11 mouse cellular contexts compared by ENCODE assay signal in genomic region chr11:32542181-32542580, GRCm38 (mm10). TPM values are rescaled to one million over a fixed set of nuclear protein-coding genes. Genes with fewer than 3 reads are reported as not detected.
DNase-seq lines count a peak whose midpoint lies in the region; ATAC-seq and TF ChIP-seq lines count a peak whose summit lies in the region.
"Had no signal": no experiment of that assay in that cellular context is flagged by ENCODE, and none has a peak within 500 bp of the region (broad histone marks: within the 10 kb centered on the region; RNA-seq: fewer than 3 reads in every experiment).

No protein-coding gene starts in this region.

- H3K4me3 ChIP-seq in heart, embryonic 10.5 days = no peak overlapping the region
- H3K4me3 ChIP-seq in bone marrow macrophage, adult 2 months (ENCODE audit: insufficient read depth, low read length) = no peak overlapping the region
- peak overlapping the region; percentile 52 for H3K4me3 ChIP-seq in liver, embryonic 12.5 days
- H3K4me3 ChIP-seq: hindbrain, embryonic 15.5 days had no signal

- H3K27me3 ChIP-seq in heart, embryonic 10.5 days (ENCODE audit: insufficient read depth, poor library complexity, severe bottlenecking) = no peaks in the 10 kb centered on the region
- no peaks in the 10 kb centered on the region for H3K27me3 ChIP-seq in liver, embryonic 12.5 days (replicated peaks)
- H3K27me3 ChIP-seq: hindbrain, embryonic 15.5 days had no signal

- DNase-seq in heart, embryonic 10.5 days (ENCODE audit: low spot score) = no peak
- DNase-seq in heart, postnatal 10 days = no peak
- DNase-seq in 416B (ENCODE audit: low read depth) = peak; percentile 60
- no peak for DNase-seq in left cerebral cortex, adult 8-10 months (ENCODE audit: low spot score in 2 of 2)
- DNase-seq in layer of hippocampus, adult 9-11 months = no peak
- no peak for DNase-seq in frontal cortex, postnatal 14 days (ENCODE audit: low spot score in 2 of 2)
- DNase-seq: cerebellum, postnatal 14 days; retina, postnatal 1 day had no signal

- no peaks in the 10 kb centered on the region for H3K36me3 ChIP-seq in heart, embryonic 10.5 days
- peaks cover 16% of the 10 kb centered on the region for H3K36me3 ChIP-seq in liver, embryonic 12.5 days
- H3K36me3 ChIP-seq: hindbrain, embryonic 15.5 days had no signal

- TF ChIP-seq POLR2A in bone marrow macrophage, adult 2 months (IDR thresholded peaks at IDR 0.05; ENCODE audit: borderline replicate concordance, low read depth, low read length) = no peak

- WGBS in heart, embryonic 10.5 days = 93% methylated on average over 4 of the region's 4 CpGs
- WGBS in liver, embryonic 12.5 days (ENCODE audit: insufficient replicate concordance) = 36% methylated on average over 4 of the region's 4 CpGs

- H3K4me2 ChIP-seq in liver, embryonic 12.5 days = peak overlapping the region; percentile 87
- H3K4me2 ChIP-seq: hindbrain, embryonic 15.5 days had no signal

- no peak for TF ChIP-seq CTCF in bone marrow macrophage, adult 2 months (IDR thresholded peaks at IDR 0.05; ENCODE audit: low read depth, low read length)

- ATAC-seq in liver, embryonic 12.5 days = no peak

- no peaks in the 10 kb centered on the region for H3K9me3 ChIP-seq in heart, embryonic 10.5 days
- no peaks in the 10 kb centered on the region for H3K9me3 ChIP-seq in liver, embryonic 12.5 days (replicated peaks)
- H3K9me3 ChIP-seq: hindbrain, embryonic 15.5 days had no signal

- peak overlapping the region; percentile 77 for H3K9ac ChIP-seq in liver, embryonic 12.5 days
- H3K9ac ChIP-seq: hindbrain, embryonic 15.5 days had no signal

- intact Hi-C loops in heart, postnatal 10 days (cut with DNase I) = no loop called here

- H3K4me1 ChIP-seq in heart, embryonic 10.5 days = peaks cover 49% of the 10 kb centered on the region
- H3K4me1 ChIP-seq in bone marrow macrophage, adult 2 months (ENCODE audit: control insufficient read depth, insufficient read depth, low read length) = peaks cover 52% of the 10 kb centered on the region
- H3K4me1 ChIP-seq in liver, embryonic 12.5 days = peaks cover 82% of the 10 kb centered on the region

- peak overlapping the region; percentile 31; the same call in 1 of the 2 replicates for H3K27ac ChIP-seq in heart, embryonic 10.5 days
- peak overlapping the region; percentile 89 for H3K27ac ChIP-seq in bone marrow macrophage, adult 2 months (ENCODE audit: insufficient read depth, low read depth, low read length)
- H3K27ac ChIP-seq in liver, embryonic 12.5 days = peak overlapping the region; percentile 98
- H3K27ac ChIP-seq: hindbrain, embryonic 15.5 days had no signal

RNA-seq across cellular contexts. Expression of gene Stk10, which starts 9.1 kb away (rescaled TPM):
- polyA plus RNA-seq in heart, embryonic 10.5 days (2016; fragmentation: Nextera tagmentation; extraction: Ambion mirVana) = 2.3 and 2.8 TPM in 2 replicates
- total RNA-seq in heart, postnatal 10 days (2021) = 10 to 100 TPM; 13.9 to 16.7 TPM
- polyA plus RNA-seq in bone marrow macrophage, adult 2 months (2012; ENCODE audit: insufficient read depth, insufficient read length, missing spikeins) = 27.6 and 32.9 TPM in 2 replicates
- 5.7 and 6.0 TPM in 2 replicates for polyA plus RNA-seq in liver, embryonic 12.5 days (2016; fragmentation: Nextera tagmentation; extraction: Ambion mirVana)
- total RNA-seq in left cerebral cortex, adult 8-10 months (2022) = 1 to 10 TPM; 7.4 to 9.9 (median 9.3) TPM

RNA-seq across cellular contexts. Expression of gene Efcab9, which starts 10.3 kb away (rescaled TPM):
- polyA plus RNA-seq in heart, embryonic 10.5 days (2016; fragmentation: Nextera tagmentation; extraction: Ambion mirVana) = 0.36 TPM in 1 of 2 replicates, not detected in the other
- under 1 TPM in 1 of 2 experiments, not detected in 1; 0.69 TPM for total RNA-seq in heart, postnatal 10 days (2021)
- polyA plus RNA-seq in bone marrow macrophage, adult 2 months (2012; ENCODE audit: insufficient read depth, insufficient read length, missing spikeins) = not detected in 2 replicates
- 0.28 and 0.56 TPM in 2 replicates for polyA plus RNA-seq in liver, embryonic 12.5 days (2016; fragmentation: Nextera tagmentation; extraction: Ambion mirVana)
- 1 to 10 TPM; 1.2 to 1.8 (median 1.4) TPM for total RNA-seq in left cerebral cortex, adult 8-10 months (2022)

Comparison
In these comparisons a context has a peak if more than half of its experiments do, and no peak if none do; other contexts are left out.
1. H3K27ac ChIP-seq: peak in every context shown above with its lines; median percentile 98 in liver, embryonic 12.5 days; 89 in bone marrow macrophage, adult 2 months; 31 in heart, embryonic 10.5 days.